In the genomic region with DNA sequence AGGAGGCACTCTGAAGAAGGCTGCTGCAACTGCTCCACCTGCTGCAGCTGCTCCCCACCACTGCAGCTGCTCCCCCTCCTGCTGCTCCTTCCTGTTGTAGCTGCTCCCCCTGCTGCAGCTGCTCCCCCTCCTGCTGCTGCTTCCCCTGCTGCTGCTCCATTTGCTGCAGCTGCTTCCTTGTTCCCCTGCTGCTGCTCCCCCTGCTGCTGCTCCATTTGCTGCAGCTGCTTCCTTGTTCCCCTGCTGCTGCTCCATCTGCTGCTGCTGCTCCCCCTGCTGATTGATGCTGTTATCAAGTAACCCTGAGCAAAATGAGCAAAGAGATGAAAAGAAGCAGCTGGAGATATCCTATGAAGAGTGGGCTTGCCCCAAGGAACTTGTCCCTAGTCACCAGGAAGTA, we compare ENCODE assay signal across 20 mouse cellular contexts. TPM values are rescaled to one million over a fixed set of nuclear protein-coding genes. Genes with fewer than 3 reads are reported as not detected.
DNase-seq lines count a peak whose midpoint lies in the region; ATAC-seq and TF ChIP-seq lines count a peak whose summit lies in the region.
"Had no signal": no experiment of that assay in that cellular context is flagged by ENCODE, and none has a peak within 500 bp of the region (broad histone marks: within the 10 kb centered on the region; RNA-seq: fewer than 3 reads in every experiment).

No protein-coding gene starts in this region.

- H3K4me1 ChIP-seq in hindbrain, embryonic 10.5 days (replicated peaks) = peaks cover 13% of the 10 kb centered on the region
- H3K4me1 ChIP-seq in hindbrain, embryonic 14.5 days (replicated peaks; ENCODE audit: control insufficient read depth, insufficient read depth, low read length) = peaks cover 1% of the 10 kb centered on the region; the same call in 1 of the 2 replicates
- H3K4me1 ChIP-seq in megakaryocyte, embryonic 14.5 days = no peaks in the 10 kb centered on the region
- peaks cover 2% of the 10 kb centered on the region; the same call in 1 of the 2 replicates for H3K4me1 ChIP-seq in hindbrain, postnatal 0 days (ENCODE audit: insufficient read depth, low read length)
- H3K4me1 ChIP-seq: liver, embryonic 13.5 days had no signal

- H3K9ac ChIP-seq in hindbrain, embryonic 14.5 days = no peak overlapping the region
- no peak overlapping the region for H3K9ac ChIP-seq in hindbrain, postnatal 0 days (replicated peaks; ENCODE audit: low read length)
- H3K9ac ChIP-seq: liver, embryonic 13.5 days had no signal

- peaks cover 2% of the 10 kb centered on the region; the same call in 1 of the 2 replicates for H3K27me3 ChIP-seq in hindbrain, embryonic 10.5 days (ENCODE audit: insufficient read depth, poor library complexity, severe bottlenecking)
- H3K27me3 ChIP-seq in hindbrain, embryonic 14.5 days (ENCODE audit: control insufficient read depth, insufficient read depth, low read length) = no peaks in the 10 kb centered on the region
- no peaks in the 10 kb centered on the region for H3K27me3 ChIP-seq in megakaryocyte, embryonic 14.5 days (replicated peaks)
- no peaks in the 10 kb centered on the region for H3K27me3 ChIP-seq in hindbrain, postnatal 0 days (ENCODE audit: insufficient read depth, low read length)
- H3K27me3 ChIP-seq: liver, embryonic 13.5 days had no signal

- H3K36me3 ChIP-seq in hindbrain, embryonic 10.5 days = 0 out of 2 replicates have a peak, but pooled peaks cover 9% of the 10 kb centered on the region
- H3K36me3 ChIP-seq in hindbrain, embryonic 14.5 days (replicated peaks; ENCODE audit: control insufficient read depth, insufficient read depth) = no peaks in the 10 kb centered on the region
- H3K36me3 ChIP-seq in megakaryocyte, embryonic 14.5 days (replicated peaks; ENCODE audit: low read length) = no peaks in the 10 kb centered on the region
- H3K36me3 ChIP-seq in hindbrain, postnatal 0 days (ENCODE audit: insufficient read depth, low read length) = no peaks in the 10 kb centered on the region
- H3K36me3 ChIP-seq: G1E; limb, embryonic 10.5 days; liver, embryonic 13.5 days had no signal

- peak overlapping the region; percentile 50; the same call in 1 of the 2 replicates for H3K27ac ChIP-seq in hindbrain, embryonic 10.5 days
- H3K27ac ChIP-seq in hindbrain, embryonic 14.5 days = no peak overlapping the region
- no peak overlapping the region for H3K27ac ChIP-seq in hindbrain, postnatal 0 days
- H3K27ac ChIP-seq: limb, embryonic 10.5 days; liver, embryonic 13.5 days had no signal

- no peak for TF ChIP-seq POLR2A in brain, embryonic 14.5 days (IDR thresholded peaks at IDR 0.05; ENCODE audit: borderline replicate concordance, extremely low read depth, insufficient read depth, insufficient read length, poor library complexity, severe bottlenecking)

- no peak overlapping the region for H3K4me2 ChIP-seq in hindbrain, embryonic 14.5 days (replicated peaks)
- H3K4me2 ChIP-seq in hindbrain, postnatal 0 days (ENCODE audit: low read depth, low read length) = no peak overlapping the region
- H3K4me2 ChIP-seq: heart, embryonic 11.5 days; liver, embryonic 13.5 days had no signal

- TF ChIP-seq CTCF in brain, embryonic 14.5 days (IDR thresholded peaks at IDR 0.05; ENCODE audit: borderline replicate concordance, extremely low read depth, insufficient read depth, insufficient read length) = no peak
- peak; percentile 29 for TF ChIP-seq CTCF in hindbrain, postnatal 0 days (IDR thresholded peaks at IDR 0.05; ENCODE audit: low read depth)

- DNase-seq in hindbrain, embryonic 10.5 days (ENCODE audit: low spot score) = peak; percentile 31
- no peak for DNase-seq in hindbrain, embryonic 14.5 days (ENCODE audit: low spot score)
- peak; percentile 73 for DNase-seq in brain, embryonic 14.5 days (ENCODE audit: low read depth)
- no peak for DNase-seq in hindbrain, postnatal 0 days (ENCODE audit: low spot score)
- no peak for DNase-seq in spleen, adult 18-20 months
- DNase-seq: adrenal gland, adult 2 months; cerebellum, adult 18-20 months; embryo, embryonic 11 days; gastrocnemius, postnatal 25 days; kidney, adult 11 months; layer of hippocampus, postnatal 36 days; liver, embryonic 13.5 days; lung, postnatal 36 days had no signal

- peaks cover 12% of the 10 kb centered on the region for H3K9me3 ChIP-seq in hindbrain, embryonic 10.5 days
- peaks cover 4% of the 10 kb centered on the region; the same call in 1 of the 2 replicates for H3K9me3 ChIP-seq in hindbrain, embryonic 14.5 days (ENCODE audit: control insufficient read depth, low read length)
- peaks cover 64% of the 10 kb centered on the region for H3K9me3 ChIP-seq in megakaryocyte, embryonic 14.5 days
- no peaks in the 10 kb centered on the region for H3K9me3 ChIP-seq in hindbrain, postnatal 0 days (ENCODE audit: low read length)

- H3K4me3 ChIP-seq in hindbrain, embryonic 10.5 days = no peak overlapping the region
- H3K4me3 ChIP-seq in hindbrain, embryonic 14.5 days (replicated peaks; ENCODE audit: low read length) = no peak overlapping the region
- peak overlapping the region; percentile 53 for H3K4me3 ChIP-seq in megakaryocyte, embryonic 14.5 days (replicated peaks)
- no peak overlapping the region for H3K4me3 ChIP-seq in hindbrain, postnatal 0 days (ENCODE audit: low read length)
- H3K4me3 ChIP-seq: limb, embryonic 10.5 days; liver, embryonic 13.5 days had no signal

- ATAC-seq in hindbrain, embryonic 14.5 days (ENCODE audit: low FRiP score) = no peak
- no peak for ATAC-seq in megakaryocyte, adult 5-6 weeks (ENCODE audit: poor library complexity, severe bottlenecking)
- no peak for ATAC-seq in hindbrain, postnatal 0 days

RNA-seq across cellular contexts. Expression of a gene that starts 8.3 kb away (rescaled TPM):
- 1.3 and 2.1 TPM in 2 replicates for polyA plus RNA-seq in hindbrain, embryonic 10.5 days (2016; fragmentation: Nextera tagmentation; extraction: Ambion mirVana)
- 2.7 and 3.1 TPM in 2 replicates for polyA plus RNA-seq in hindbrain, embryonic 14.5 days (2014; fragmentation: Nextera tagmentation; extraction: Ambion mirVana)
- not detected in 2 replicates for polyA plus RNA-seq in megakaryocyte, embryonic 14.5 days (2012; ENCODE audit: insufficient read depth, low replicate concordance)
- total RNA-seq in megakaryocyte, adult 5-6 weeks (2015) = not detected in 2 replicates
- not detected in 2 replicates for total RNA-seq in megakaryocyte, adult 5-6 weeks (2017)
- 1.2 and 2.7 TPM in 2 replicates for polyA plus RNA-seq in brain, embryonic 14.5 days (2012; rRNA removed)
- total RNA-seq in hindbrain, postnatal 0 days (2014; rRNA removed) = 0.73 and 0.79 TPM in 2 replicates
- 2.3 and 2.7 TPM in 2 replicates for polyA plus RNA-seq in hindbrain, postnatal 0 days (2015; fragmentation: Nextera tagmentation; extraction: Ambion mirVana)
- total RNA-seq: adrenal gland, adult 2 months; G1E; gastrocnemius, postnatal 25 days; heart, postnatal 25 days had no signal
- polyA plus RNA-seq: adrenal gland, adult 2 months; G1E; spleen, adult 2 months had no signal

Comparison
In these comparisons a context has a peak if more than half of its experiments do, and no peak if none do; other contexts are left out.
1. DNase-seq: peak in hindbrain, embryonic 10.5 days (single experiment) and brain, embryonic 14.5 days (single experiment); none in hindbrain, embryonic 14.5 days (single experiment), hindbrain, postnatal 0 days (single experiment) and spleen, adult 18-20 months (0 of 2).